Mouse (Mus musculus): ENCODE results near the gene Ciz1.

DNA sequence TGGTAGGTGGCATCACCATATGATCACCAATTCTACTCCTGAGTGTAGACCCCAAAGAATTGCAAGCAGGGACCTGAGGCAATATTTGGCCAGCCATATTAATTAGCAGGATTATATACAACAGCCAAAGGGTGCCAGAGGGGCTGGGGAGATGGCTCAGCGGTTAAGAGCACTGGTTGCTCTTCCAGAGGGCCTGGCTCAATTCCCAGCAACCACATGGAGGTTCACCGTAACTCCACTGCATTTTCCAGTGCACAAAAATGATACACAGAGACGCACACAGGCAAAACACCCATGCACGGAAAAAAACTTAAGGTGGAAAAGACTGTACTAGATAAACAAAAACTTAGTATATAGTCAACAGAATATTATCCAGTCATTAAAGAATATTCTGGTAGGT lies 24.9 kb upstream of the Ciz1 start:
- TF ChIP-seq CTCF (IDR thresholded peaks at IDR 0.05; ENCODE audit: extremely low read depth, insufficient read depth, insufficient read length, insufficient replicate concordance), result no peak
- no peak for TF ChIP-seq POLR2A (IDR thresholded peaks at IDR 0.05; ENCODE audit: low read depth, low read length)

All from spleen, adult 2 months (tissue).